Mouse (Mus musculus) myocyte (in vitro differentiated cells): Measurements from ENCODE around the gene Smok3b. TPM values are rescaled to one million over a fixed set of nuclear protein-coding genes. Genes with fewer than 3 reads are reported as not detected.

ENCODE experiments used
- H3K27me3 ChIP-seq: one replicate; pipeline ENCODE4 v1.6.1; 2011; ENCODE audit not compliant: control insufficient read depth, insufficient read depth, insufficient read length
- H3K36me3 ChIP-seq: one replicate; pipeline ENCODE4 v1.6.1; 2011; ENCODE audit not compliant: control insufficient read depth, insufficient read depth
- H3K4me2 ChIP-seq: one replicate; pipeline ENCODE4 v1.6.1; 2011; ENCODE audit warnings: low read depth, control low read depth
- H3K4me3 ChIP-seq: one replicate; pipeline ENCODE4 v1.5.1; 2011; ENCODE audit warnings: mild to moderate bottlenecking, control low read depth, moderate library complexity
- H3K79me2 ChIP-seq: one replicate; pipeline ENCODE4 v1.6.1; 2011; ENCODE audit not compliant: control insufficient read depth, insufficient read depth
- H3ac ChIP-seq: one replicate; pipeline ENCODE4 v1.6.1; 2011; ENCODE audit not compliant: control insufficient read depth, insufficient read length
- CEBPB ChIP-seq: IDR thresholded peaks from 2 replicates; pipeline ENCODE4 v1.6.1; 2011; ENCODE audit warnings: mild to moderate bottlenecking, moderate library complexity; ENCODE audit not compliant: poor library complexity, insufficient read depth, severe bottlenecking
- E2F4 ChIP-seq: IDR thresholded peaks from one replicate; pipeline ENCODE4 v1.6.1; 2011; ENCODE audit warnings: mild to moderate bottlenecking, control low read depth, moderate library complexity; ENCODE audit not compliant: insufficient read depth
- MAX ChIP-seq: IDR thresholded peaks from one replicate; pipeline ENCODE4 v1.6.1; 2011; ENCODE audit warnings: low read depth, mild to moderate bottlenecking, control low read depth
- MYOD1 ChIP-seq, 3 experiments: IDR thresholded peaks; one replicate each; pipeline ENCODE4 v1.6.1; 2011; ENCODE audit warnings: control low read depth in 2 of 3, low read depth in 2 of 3, mild to moderate bottlenecking in 2 of 3, moderate library complexity in 1 of 3; ENCODE audit not compliant: insufficient read length in 2 of 3, control insufficient read depth in 1 of 3
- MYOG ChIP-seq, 3 experiments: IDR thresholded peaks; one replicate each; pipeline ENCODE4 v1.6.1; 2011; ENCODE audit warnings: control low read depth in 2 of 3, low read depth in 2 of 3, mild to moderate bottlenecking in 2 of 3; ENCODE audit not compliant: insufficient read length in 2 of 3, control insufficient read depth in 1 of 3, insufficient read depth in 1 of 3
- POLR2A ChIP-seq: IDR thresholded peaks from one replicate; pipeline ENCODE4 v1.6.1; 2011; ENCODE audit warnings: low read depth, mild to moderate bottlenecking, control low read depth, moderate library complexity; ENCODE audit not compliant: insufficient read length
- POLR2AphosphoS2 ChIP-seq: IDR thresholded peaks from one replicate; pipeline ENCODE4 v1.6.1; 2011; ENCODE audit warnings: low read depth, control low read depth; ENCODE audit not compliant: insufficient read length
- REST ChIP-seq: IDR thresholded peaks from one replicate; pipeline ENCODE4 v1.6.1; 2011; ENCODE audit warnings: mild to moderate bottlenecking, control low read depth, moderate library complexity; ENCODE audit not compliant: insufficient read depth, insufficient read length
- SRF ChIP-seq: IDR thresholded peaks from one replicate; pipeline ENCODE4 v1.6.1; 2011; ENCODE audit warnings: low read depth; ENCODE audit not compliant: control insufficient read depth, insufficient read length
- TCF12 ChIP-seq: IDR thresholded peaks from one replicate; pipeline ENCODE4 v1.6.1; 2011; ENCODE audit warnings: mild to moderate bottlenecking, control low read depth; ENCODE audit not compliant: poor library complexity, insufficient read depth, severe bottlenecking
- TCF3 ChIP-seq: IDR thresholded peaks from one replicate; pipeline ENCODE4 v1.6.1; 2011; ENCODE audit warnings: low read depth, control low read depth; ENCODE audit not compliant: insufficient read length
- USF1 ChIP-seq: IDR thresholded peaks from one replicate; pipeline ENCODE4 v1.6.1; 2011; ENCODE audit warnings: low read depth, mild to moderate bottlenecking, control low read depth, moderate library complexity
- polyA plus RNA-seq: library from polyadenylated mRNA; unstranded; fragments of >200 nt; fragmentation: generic; extraction: Trizol; gene quantifications from one replicate; pipeline ENCODE4 v1.2.1, GENCODE M21; 2012; ENCODE audit warnings: missing spikeins

The Smok3b gene
- polyA plus RNA-seq, 1 experiment: not detected

DNA sequence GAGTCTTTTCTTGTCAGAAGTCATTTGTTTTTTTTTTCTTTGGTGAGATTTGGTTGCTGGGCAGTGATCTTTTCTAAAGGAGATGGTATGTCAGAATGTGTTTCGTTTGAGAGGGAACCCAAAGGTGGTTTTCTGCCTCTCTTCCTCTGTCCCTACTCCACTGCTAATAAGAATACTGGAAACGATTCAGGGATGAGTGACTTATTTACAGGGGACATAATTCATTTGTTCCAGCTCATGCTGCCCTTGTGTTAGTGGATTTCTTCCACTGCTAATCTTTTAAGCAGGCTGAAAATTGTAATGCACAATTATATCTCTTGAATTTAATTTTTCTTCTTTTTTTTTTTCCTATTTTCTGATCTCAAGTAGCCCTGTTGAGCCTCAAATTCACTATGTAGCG, 65.6 kb downstream of the Smok3b start:
- H3ac ChIP-seq: no peak overlapping the region
- H3K4me3 ChIP-seq: no peak overlapping the region
- TF ChIP-seq MAX: no peak
- no peak for TF ChIP-seq TCF12
- TF ChIP-seq CEBPB: no peak
- no peak for TF ChIP-seq MYOD1 (IDR thresholded peaks at IDR 0.05; ENCODE audit: control insufficient read depth in 1 of 3, insufficient read length in 2 of 3, low read depth in 2 of 3)
- TF ChIP-seq E2F4: no peak
- TF ChIP-seq REST: no peak
- TF ChIP-seq USF1: no peak
- peaks cover 62% of the 10 kb centered on the region for H3K79me2 ChIP-seq
- no peaks in the 10 kb centered on the region for H3K36me3 ChIP-seq
- H3K4me2 ChIP-seq: peak overlapping the region; percentile 72
- H3K27me3 ChIP-seq: no peaks in the 10 kb centered on the region

DNA sequence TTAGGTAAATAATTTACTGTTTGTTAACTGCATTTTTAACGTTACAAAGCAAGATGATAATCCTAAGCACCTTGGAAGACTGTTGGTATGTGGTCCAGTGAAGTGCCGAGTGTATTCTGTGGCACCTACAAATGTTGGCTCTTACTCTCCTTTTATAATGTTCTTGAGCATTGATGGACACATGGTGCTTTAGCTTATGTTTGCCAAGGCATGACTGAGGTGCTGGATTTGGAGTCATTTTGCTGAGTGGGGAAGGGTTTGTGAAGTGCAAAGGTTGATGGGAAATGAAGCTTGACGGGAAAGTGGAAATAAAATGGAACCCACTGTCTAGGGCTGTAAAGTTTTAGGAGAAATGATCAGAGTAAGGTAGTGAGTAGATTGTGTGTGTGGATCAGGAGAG, 67.1 kb downstream of the Smok3b start:
- no peaks in the 10 kb centered on the region for H3K27me3 ChIP-seq
- H3ac ChIP-seq: no peak overlapping the region
- no peaks in the 10 kb centered on the region for H3K36me3 ChIP-seq
- no peak overlapping the region for H3K4me2 ChIP-seq
- no peak overlapping the region for H3K4me3 ChIP-seq
- H3K79me2 ChIP-seq: peaks cover 64% of the 10 kb centered on the region
- no peak for TF ChIP-seq MAX
- TF ChIP-seq CEBPB: no peak
- no peak for TF ChIP-seq MYOG (IDR thresholded peaks at IDR 0.05; ENCODE audit: control insufficient read depth in 1 of 3, insufficient read depth in 1 of 3, insufficient read length in 2 of 3, low read depth in 2 of 3)
- no peak for TF ChIP-seq TCF3
- TF ChIP-seq E2F4: no peak
- no peak for TF ChIP-seq POLR2AphosphoS2
- TF ChIP-seq TCF12: no peak
- no peak for TF ChIP-seq USF1
- no peak for TF ChIP-seq MYOD1 (IDR thresholded peaks at IDR 0.05; ENCODE audit: control insufficient read depth in 1 of 3, insufficient read length in 2 of 3, low read depth in 2 of 3)
- TF ChIP-seq POLR2A: no peak
- no peak for TF ChIP-seq SRF
- no peak for TF ChIP-seq REST

DNA sequence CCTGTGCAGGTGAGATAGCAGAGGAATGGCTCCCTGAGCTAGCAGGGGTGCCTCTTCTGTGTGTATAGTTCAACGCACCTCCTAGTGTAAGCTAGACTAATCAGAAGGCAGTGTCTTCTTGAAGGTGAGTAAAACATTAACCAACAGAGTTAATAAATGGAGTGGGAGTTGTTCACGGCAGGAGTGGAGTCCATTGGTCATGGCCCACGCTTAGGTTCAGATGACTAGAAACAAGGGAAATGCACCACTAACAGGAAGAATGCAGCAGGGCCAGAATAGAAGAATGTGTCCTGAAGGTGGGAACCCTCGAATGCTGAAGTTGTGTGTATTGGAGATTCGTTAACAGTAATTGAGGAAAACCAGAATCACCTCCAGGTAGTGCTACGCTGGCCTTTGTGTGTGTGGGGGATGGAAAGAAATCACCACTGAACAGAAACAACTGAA, 67.9 kb downstream of the Smok3b start:
- Histone ChIP-seq H3K4me3 (no peak overlapping the region), H3K27me3 (no peaks in the 10 kb centered on the region), H3ac (no peak overlapping the region), H3K4me2 (no peak overlapping the region), H3K79me2 (peaks cover 64% of the 10 kb centered on the region), H3K36me3 (no peaks in the 10 kb centered on the region)
- TF ChIP-seq E2F4 (no peak), MYOG (IDR thresholded peaks at IDR 0.05; ENCODE audit: control insufficient read depth in 1 of 3, insufficient read depth in 1 of 3, insufficient read length in 2 of 3, low read depth in 2 of 3) (no peak), TCF12 (no peak), MAX (no peak), CEBPB (no peak), MYOD1 (IDR thresholded peaks at IDR 0.05; ENCODE audit: control insufficient read depth in 1 of 3, insufficient read length in 2 of 3, low read depth in 2 of 3) (no peak), TCF3 (no peak), SRF (no peak), USF1 (no peak), POLR2A (no peak), POLR2AphosphoS2 (no peak), REST (no peak)

DNA sequence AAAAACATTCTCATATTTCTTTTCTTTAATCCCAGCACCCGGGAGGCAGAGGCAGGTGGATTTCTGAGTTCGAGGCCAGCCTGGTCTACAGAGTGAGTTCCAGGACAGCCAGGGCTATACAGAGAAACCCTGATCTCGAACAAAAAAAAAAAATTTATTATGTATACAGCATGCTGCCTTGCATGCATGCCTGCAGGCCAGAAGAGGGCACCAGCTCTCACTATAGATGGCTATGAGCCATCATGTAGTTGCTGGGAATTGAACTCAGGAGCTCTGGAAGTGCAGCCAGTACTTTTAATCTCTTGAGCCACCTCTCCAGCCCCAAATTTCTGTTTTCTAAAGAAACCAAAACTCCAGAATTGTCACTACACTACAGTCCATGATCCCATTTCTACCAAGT, 69.0 kb downstream of the Smok3b start:
- Histone ChIP-seq H3K79me2 (peaks cover 61% of the 10 kb centered on the region), H3K27me3 (no peaks in the 10 kb centered on the region), H3K36me3 (no peaks in the 10 kb centered on the region), H3K4me2 (no peak overlapping the region), H3K4me3 (no peak overlapping the region), H3ac (no peak overlapping the region)
- no peak for TF ChIP-seq E2F4

DNA sequence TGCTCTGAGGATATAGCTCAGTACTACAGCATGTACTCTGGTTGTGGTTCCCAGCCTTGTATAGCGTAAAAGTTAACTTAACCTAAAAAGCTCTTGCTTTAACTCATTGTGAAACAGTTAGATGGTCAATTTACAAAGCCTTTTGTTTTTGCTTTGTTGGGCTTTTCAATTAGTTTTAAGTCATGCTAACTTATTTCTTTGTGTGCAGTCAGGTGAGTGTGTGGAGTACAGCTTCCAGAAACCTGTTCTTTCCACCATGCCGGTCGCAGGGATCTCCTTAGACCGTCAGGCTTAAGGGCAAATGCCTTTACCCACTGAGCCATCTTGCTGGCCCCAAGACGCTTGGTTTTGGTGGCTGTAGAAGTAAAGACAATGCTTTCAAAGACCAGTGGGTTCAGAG, 69.5 kb downstream of the Smok3b start:
- H3K36me3 ChIP-seq: no peaks in the 10 kb centered on the region

More for the DNA sequence above, 69.5 kb downstream of the Smok3b start:
- no peak overlapping the region for H3K4me3 ChIP-seq
- no peak overlapping the region for H3K4me2 ChIP-seq
- no peak overlapping the region for H3ac ChIP-seq
- peaks cover 56% of the 10 kb centered on the region for H3K79me2 ChIP-seq
- TF ChIP-seq MAX: no peak
- no peak for TF ChIP-seq SRF
- TF ChIP-seq USF1: no peak
- TF ChIP-seq CEBPB: no peak
- TF ChIP-seq MYOD1 (IDR thresholded peaks at IDR 0.05; ENCODE audit: control insufficient read depth in 1 of 3, insufficient read length in 2 of 3, low read depth in 2 of 3): no peak
- TF ChIP-seq TCF3: no peak
- no peak for TF ChIP-seq REST
- TF ChIP-seq POLR2AphosphoS2: no peak
- no peak for TF ChIP-seq POLR2A
- no peak for TF ChIP-seq MYOG (IDR thresholded peaks at IDR 0.05; ENCODE audit: control insufficient read depth in 1 of 3, insufficient read depth in 1 of 3, insufficient read length in 2 of 3, low read depth in 2 of 3)
- TF ChIP-seq TCF12: no peak
- no peak for TF ChIP-seq E2F4
- no peaks in the 10 kb centered on the region for H3K27me3 ChIP-seq
